Mouse (Mus musculus): ENCODE measurements at regions not wholly inside any gene's neighbourhood (a gene's known extent, or its start where the extent isn't known, plus 50 kb on each side); places are given as distances from the start of the nearest gene placed in this dataset.

GRCm38 (mm10) chr10:60936659-60937516 is 105.5 kb upstream of the Unc5b start:
- DNase-seq = no peak

GRCm38 (mm10) chr10:60934297-60935286 is 103.2 kb upstream of the Unc5b start:
- no peak for DNase-seq

GRCm38 (mm10) chr10:60933891-60934290 is 102.5 kb upstream of the Unc5b start:
- no peak for DNase-seq

- DNase-seq = no peak
Observed at GRCm38 (mm10) chr10:60932855-60933254, 101.5 kb upstream of the Unc5b start.

- DNase-seq = peak in 1 of 2 experiments; percentile 24
Observed at GRCm38 (mm10) chr10:60931891-60932378, 100.6 kb upstream of the Unc5b start.

- DNase-seq = no peak
Observed at GRCm38 (mm10) chr10:60928646-60929045, 97.3 kb upstream of the Unc5b start.

GRCm38 (mm10) chr10:60928164-60928563 is 96.8 kb upstream of the Unc5b start:
- DNase-seq = no peak

GRCm38 (mm10) chr10:60926632-60927031 is 95.3 kb upstream of the Unc5b start:
- no peak for DNase-seq

- DNase-seq = no peak
Observed at GRCm38 (mm10) chr10:60925644-60926043, 94.3 kb upstream of the Unc5b start.

GRCm38 (mm10) chr10:60925198-60925597 is 93.8 kb upstream of the Unc5b start:
- no peak for DNase-seq

- DNase-seq = no peak
Observed at GRCm38 (mm10) chr10:60923806-60924205, 92.4 kb upstream of the Unc5b start.

- no peak for DNase-seq
Observed at GRCm38 (mm10) chr10:60920621-60921020, 89.2 kb upstream of the Unc5b start.

GRCm38 (mm10) chr10:60918020-60918419 is 86.6 kb upstream of the Unc5b start:
- no peak for DNase-seq

- no peak for DNase-seq
Observed at GRCm38 (mm10) chr10:60914391-60914790, 83.0 kb upstream of the Unc5b start.

- no peak for DNase-seq
Observed at GRCm38 (mm10) chr10:60913456-60913900, 82.1 kb upstream of the Unc5b start.

GRCm38 (mm10) chr10:60904351-60904750 is 73.0 kb upstream of the Unc5b start:
- DNase-seq = no peak

GRCm38 (mm10) chr10:60900992-60901391 is 69.6 kb upstream of the Unc5b start:
- DNase-seq = no peak

GRCm38 (mm10) chr10:60893810-60894147 is 62.4 kb upstream of the Unc5b start:
- DNase-seq = no peak

GRCm38 (mm10) chr10:60893130-60893809 is 61.9 kb upstream of the Unc5b start:
- DNase-seq = no peak

GRCm38 (mm10) chr10:60892730-60893129 is 61.3 kb upstream of the Unc5b start:
- no peak for DNase-seq

- no peak for DNase-seq
Observed at GRCm38 (mm10) chr10:60891476-60892170, 60.2 kb upstream of the Unc5b start.

GRCm38 (mm10) chr10:60889792-60890191 is 58.4 kb upstream of the Unc5b start:
- DNase-seq = no peak

All from spleen, adult 18-20 months (tissue).